In the genomic region with DNA sequence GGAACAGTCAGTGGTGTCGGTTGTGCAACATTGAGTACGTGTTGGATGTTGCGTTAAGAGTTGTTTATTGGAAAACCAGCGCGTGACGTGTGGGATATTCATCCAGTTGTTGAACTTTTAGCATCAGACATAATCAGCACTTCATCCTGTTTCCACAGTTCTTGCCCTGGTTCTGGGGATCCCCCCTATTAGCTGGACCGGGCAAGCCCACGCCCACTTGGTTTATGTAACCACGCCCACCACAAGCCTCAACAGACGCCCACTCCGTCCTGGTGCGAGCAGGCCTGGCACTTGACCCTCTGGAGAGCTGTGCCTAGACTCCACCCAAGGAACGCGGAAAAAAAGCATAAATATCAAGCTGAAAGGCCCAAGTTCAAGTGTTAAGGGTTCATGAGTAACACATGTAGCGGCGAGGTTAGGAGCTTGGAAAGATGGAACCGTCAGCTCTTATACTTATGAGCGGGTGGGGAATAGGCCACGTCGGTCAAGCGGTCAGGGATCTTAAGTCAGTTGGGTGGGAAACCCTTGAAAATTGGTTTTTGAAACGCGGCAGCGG, we compare ENCODE assay signal across 8 mouse cellular contexts. TPM values are rescaled to one million over a fixed set of nuclear protein-coding genes. Genes with fewer than 3 reads are reported as not detected.
DNase-seq lines count a peak whose midpoint lies in the region; ATAC-seq and TF ChIP-seq lines count a peak whose summit lies in the region.

No protein-coding gene starts in this region.

- peak overlapping the region; percentile 94 for H3K4me2 ChIP-seq in forebrain, embryonic 16.5 days (ENCODE audit: low read length)
- H3K4me2 ChIP-seq in hindbrain, embryonic 13.5 days = peak overlapping the region; percentile 96
- peak overlapping the region; percentile 82 for H3K4me2 ChIP-seq in midbrain, embryonic 15.5 days

- H3K36me3 ChIP-seq in forebrain, embryonic 16.5 days (ENCODE audit: control insufficient read depth, insufficient read depth) = peaks cover 4% of the 10 kb centered on the region; the same call in 1 of the 2 replicates
- peaks cover 46% of the 10 kb centered on the region for H3K36me3 ChIP-seq in hindbrain, embryonic 13.5 days
- peaks cover 24% of the 10 kb centered on the region for H3K36me3 ChIP-seq in midbrain, embryonic 15.5 days (replicated peaks)
- no peaks in the 10 kb centered on the region; the same call in 1 of the 2 replicates for H3K36me3 ChIP-seq in testis, adult 2 months (ENCODE audit: control insufficient read depth, insufficient read depth, low read length)

- no peak for ATAC-seq in CD4-positive, CD25-positive, alpha-beta regulatory T cell, adult 4 months
- ATAC-seq in forebrain, embryonic 16.5 days = peak; percentile 2; the same call in 1 of the 2 replicates
- ATAC-seq in hindbrain, embryonic 13.5 days (ENCODE audit: low FRiP score) = peak; percentile 9
- peak; percentile 28 for ATAC-seq in midbrain, embryonic 15.5 days (replicated peaks)

- WGBS in cerebellum, adult 2 months = 23% methylated on average over 24 of the region's 24 CpGs
- 15% methylated on average over 24 of the region's 24 CpGs for WGBS in forebrain, embryonic 16.5 days
- 12% methylated on average over 24 of the region's 24 CpGs for WGBS in hindbrain, embryonic 13.5 days
- WGBS in midbrain, embryonic 15.5 days = 14% methylated on average over 24 of the region's 24 CpGs

- H3K4me1 ChIP-seq in cerebellum, adult 2 months (ENCODE audit: control insufficient read depth, insufficient read depth, low read length) = peaks cover 5% of the 10 kb centered on the region; the same call in 1 of the 2 replicates
- H3K4me1 ChIP-seq in forebrain, embryonic 16.5 days (replicated peaks; ENCODE audit: control insufficient read depth, insufficient read depth, low read length) = peaks cover 26% of the 10 kb centered on the region
- H3K4me1 ChIP-seq in hindbrain, embryonic 13.5 days (replicated peaks) = peaks cover 38% of the 10 kb centered on the region
- H3K4me1 ChIP-seq in midbrain, embryonic 15.5 days = peaks cover 36% of the 10 kb centered on the region
- peaks cover 10% of the 10 kb centered on the region for H3K4me1 ChIP-seq in testis, adult 2 months (ENCODE audit: control insufficient read depth, insufficient read depth, low read length)

- DNase-seq in CD4-positive, CD25-positive, alpha-beta regulatory T cell, adult 2 months (ENCODE audit: low read depth, low spot score) = peak; percentile 65
- peak; percentile 50 to 55 for DNase-seq in cerebellum, adult 2 months
- peak; percentile 75 for DNase-seq in liver

- H3K9ac ChIP-seq in forebrain, embryonic 16.5 days (replicated peaks; ENCODE audit: low read depth, low read length) = peak overlapping the region; percentile 57
- H3K9ac ChIP-seq in hindbrain, embryonic 13.5 days = peak overlapping the region; percentile 63; the same call in 1 of the 2 replicates
- peak overlapping the region; percentile 42 for H3K9ac ChIP-seq in midbrain, embryonic 15.5 days

- H3K9me3 ChIP-seq in forebrain, embryonic 16.5 days (ENCODE audit: control insufficient read depth, low read length) = no peaks in the 10 kb centered on the region
- no peaks in the 10 kb centered on the region for H3K9me3 ChIP-seq in hindbrain, embryonic 13.5 days
- H3K9me3 ChIP-seq in midbrain, embryonic 15.5 days = no peaks in the 10 kb centered on the region

- H3K27me3 ChIP-seq in cerebellum, adult 2 months (ENCODE audit: control insufficient read depth, insufficient read depth, low read length) = no peaks in the 10 kb centered on the region
- H3K27me3 ChIP-seq in forebrain, embryonic 16.5 days (replicated peaks; ENCODE audit: control insufficient read depth, insufficient read depth, low read length) = no peaks in the 10 kb centered on the region
- H3K27me3 ChIP-seq in hindbrain, embryonic 13.5 days = no peaks in the 10 kb centered on the region
- H3K27me3 ChIP-seq in midbrain, embryonic 15.5 days (replicated peaks) = no peaks in the 10 kb centered on the region
- H3K27me3 ChIP-seq in testis, adult 2 months (ENCODE audit: control insufficient read depth, insufficient read depth, low read length) = no peaks in the 10 kb centered on the region

- H3K27ac ChIP-seq in cerebellum, adult 2 months (ENCODE audit: insufficient read depth, low read length) = no peak overlapping the region
- H3K27ac ChIP-seq in forebrain, embryonic 16.5 days (ENCODE audit: low read length) = peak overlapping the region; percentile 96
- H3K27ac ChIP-seq in hindbrain, embryonic 13.5 days = peak overlapping the region; percentile 95
- H3K27ac ChIP-seq in midbrain, embryonic 15.5 days = peak overlapping the region; percentile 93
- peak overlapping the region; percentile 98 for H3K27ac ChIP-seq in testis, adult 2 months (ENCODE audit: control insufficient read depth, insufficient read depth, low read depth, low read length)

- H3K4me3 ChIP-seq in cerebellum, adult 2 months (replicated peaks; ENCODE audit: insufficient read depth, low read depth, low read length) = peak overlapping the region; percentile 61
- H3K4me3 ChIP-seq in forebrain, embryonic 16.5 days (replicated peaks; ENCODE audit: low read length) = peak overlapping the region; percentile 87
- H3K4me3 ChIP-seq in hindbrain, embryonic 13.5 days = peak overlapping the region; percentile 83
- H3K4me3 ChIP-seq in midbrain, embryonic 15.5 days = peak overlapping the region; percentile 77
- H3K4me3 ChIP-seq in testis, adult 2 months (ENCODE audit: control insufficient read depth, low read depth, low read length) = peak overlapping the region; percentile 90

- no peak for TF ChIP-seq CTCF in cerebellum, adult 2 months (IDR thresholded peaks at IDR 0.05; ENCODE audit: borderline replicate concordance, insufficient read depth, low read depth, low read length)
- no peak for TF ChIP-seq CTCF in testis, adult 2 months (IDR thresholded peaks at IDR 0.05; ENCODE audit: control insufficient read depth, insufficient read depth, insufficient replicate concordance, low read depth, low read length)

- TF ChIP-seq POLR2A in cerebellum, adult 2 months (IDR thresholded peaks at IDR 0.05; ENCODE audit: borderline replicate concordance, insufficient read depth, low read length) = no peak
- peak; percentile 22; the same call in 1 of the 2 replicates for TF ChIP-seq POLR2A in testis, adult 2 months (IDR thresholded peaks at IDR 0.05; ENCODE audit: control insufficient read depth, low read depth, low read length)

RNA-seq across cellular contexts. Expression of a gene that starts 1.2 kb away (rescaled TPM):
- polyA plus RNA-seq in CD4-positive, CD25-positive, alpha-beta regulatory T cell, adult 4 months (2017; shearing (Covaris generic)) = 10 to 100 TPM; 41.4 to 50.4 TPM
- 27.9 and 29.1 TPM in 2 replicates for polyA plus RNA-seq in cerebellum, adult 2 months (2012; rRNA removed)
- 17.1 and 18.9 TPM in 2 replicates for polyA plus RNA-seq in forebrain, embryonic 16.5 days (2015; fragmentation: Nextera tagmentation; extraction: Ambion mirVana)
- polyA plus RNA-seq in hindbrain, embryonic 13.5 days (2015; fragmentation: Nextera tagmentation; extraction: Ambion mirVana) = 16.3 and 17.2 TPM in 2 replicates
- polyA plus RNA-seq in midbrain, embryonic 15.5 days (2015; fragmentation: Nextera tagmentation; extraction: Ambion mirVana) = 18.6 and 19.9 TPM in 2 replicates
- polyA plus RNA-seq in testis, adult 2 months (2012; rRNA removed) = 42.5 and 43.8 TPM in 2 replicates

RNA-seq across cellular contexts. Expression of a gene that starts 10.3 kb away (rescaled TPM):
- polyA plus RNA-seq in CD4-positive, CD25-positive, alpha-beta regulatory T cell, adult 4 months (2017; shearing (Covaris generic)) = 100 to 1,000 TPM; 146 to 173 TPM
- 63.4 and 65.9 TPM in 2 replicates for polyA plus RNA-seq in cerebellum, adult 2 months (2012; rRNA removed)
- 45.5 and 45.9 TPM in 2 replicates for polyA plus RNA-seq in forebrain, embryonic 16.5 days (2015; fragmentation: Nextera tagmentation; extraction: Ambion mirVana)
- 47.7 and 50.5 TPM in 2 replicates for polyA plus RNA-seq in hindbrain, embryonic 13.5 days (2015; fragmentation: Nextera tagmentation; extraction: Ambion mirVana)
- polyA plus RNA-seq in midbrain, embryonic 15.5 days (2015; fragmentation: Nextera tagmentation; extraction: Ambion mirVana) = 46.4 and 51.7 TPM in 2 replicates
- 77.9 and 84.7 TPM in 2 replicates for polyA plus RNA-seq in testis, adult 2 months (2012; rRNA removed)

RNA-seq across cellular contexts. Expression of a gene that starts 10.6 kb away (rescaled TPM):
- 100 to 1,000 TPM; 117 to 159 TPM for polyA plus RNA-seq in CD4-positive, CD25-positive, alpha-beta regulatory T cell, adult 4 months (2017; shearing (Covaris generic))
- polyA plus RNA-seq in cerebellum, adult 2 months (2012; rRNA removed) = 531 and 552 TPM in 2 replicates
- polyA plus RNA-seq in forebrain, embryonic 16.5 days (2015; fragmentation: Nextera tagmentation; extraction: Ambion mirVana) = 402 and 462 TPM in 2 replicates
- 385 and 391 TPM in 2 replicates for polyA plus RNA-seq in hindbrain, embryonic 13.5 days (2015; fragmentation: Nextera tagmentation; extraction: Ambion mirVana)
- 450 and 462 TPM in 2 replicates for polyA plus RNA-seq in midbrain, embryonic 15.5 days (2015; fragmentation: Nextera tagmentation; extraction: Ambion mirVana)
- 179 and 198 TPM in 2 replicates for polyA plus RNA-seq in testis, adult 2 months (2012; rRNA removed)

RNA-seq across cellular contexts. Expression of a gene that starts 27.5 kb away (rescaled TPM):
- 1,000 to 10,000 TPM; 3,148 to 3,732 TPM for polyA plus RNA-seq in CD4-positive, CD25-positive, alpha-beta regulatory T cell, adult 4 months (2017; shearing (Covaris generic))
- polyA plus RNA-seq in cerebellum, adult 2 months (2012; rRNA removed) = 920 and 977 TPM in 2 replicates
- 660 and 697 TPM in 2 replicates for polyA plus RNA-seq in forebrain, embryonic 16.5 days (2015; fragmentation: Nextera tagmentation; extraction: Ambion mirVana)
- polyA plus RNA-seq in hindbrain, embryonic 13.5 days (2015; fragmentation: Nextera tagmentation; extraction: Ambion mirVana) = 715 and 758 TPM in 2 replicates
- polyA plus RNA-seq in midbrain, embryonic 15.5 days (2015; fragmentation: Nextera tagmentation; extraction: Ambion mirVana) = 587 and 620 TPM in 2 replicates
- 768 and 853 TPM in 2 replicates for polyA plus RNA-seq in testis, adult 2 months (2012; rRNA removed)

RNA-seq across cellular contexts. Expression of a gene that starts 31.6 kb away (rescaled TPM):
- 10 to 100 TPM; 82.2 to 83.2 TPM for polyA plus RNA-seq in CD4-positive, CD25-positive, alpha-beta regulatory T cell, adult 4 months (2017; shearing (Covaris generic))
- polyA plus RNA-seq in cerebellum, adult 2 months (2012; rRNA removed) = 184 and 189 TPM in 2 replicates
- polyA plus RNA-seq in forebrain, embryonic 16.5 days (2015; fragmentation: Nextera tagmentation; extraction: Ambion mirVana) = 149 and 157 TPM in 2 replicates
- 147 and 148 TPM in 2 replicates for polyA plus RNA-seq in hindbrain, embryonic 13.5 days (2015; fragmentation: Nextera tagmentation; extraction: Ambion mirVana)
- polyA plus RNA-seq in midbrain, embryonic 15.5 days (2015; fragmentation: Nextera tagmentation; extraction: Ambion mirVana) = 164 and 169 TPM in 2 replicates
- polyA plus RNA-seq in testis, adult 2 months (2012; rRNA removed) = 23.9 and 26.9 TPM in 2 replicates
